Mouse (Mus musculus) kidney, embryonic 14.5 days (tissue): Measurements from ENCODE around the gene Cd2. TPM values are rescaled to one million over a fixed set of nuclear protein-coding genes. Genes with fewer than 3 reads are reported as not detected.

ENCODE experiments used
- ATAC-seq: fragments of 200-750 bp; cut with Nextera tagmentation; 2 replicates; pipeline ENCODE4 v1.8.0; 2017; ENCODE audit warnings: moderate number of reproducible peaks, mild to moderate bottlenecking, moderate TSS enrichment, moderate library complexity; ENCODE audit not compliant: low FRiP score, low TSS enrichment
- H3K27ac ChIP-seq: fragments of 300-500 bp; sonication (generic); 2 replicates; pipeline ENCODE4 v1.5.1; 2014; ENCODE audit warnings: low read depth, mild to moderate bottlenecking, low read length, moderate library complexity, mixed read lengths
- H3K27me3 ChIP-seq: fragments of 300-500 bp; sonication (generic); 2 replicates; pipeline ENCODE4 v1.6.1; 2014; ENCODE audit warnings: mild to moderate bottlenecking, low read length; ENCODE audit not compliant: control insufficient read depth, insufficient read depth
- H3K36me3 ChIP-seq: fragments of 300-500 bp; sonication (generic); 2 replicates; pipeline ENCODE4 v1.6.1; 2014; ENCODE audit warnings: low read length, mixed read lengths; ENCODE audit not compliant: control insufficient read depth, insufficient read depth
- H3K4me1 ChIP-seq: fragments of 300-500 bp; sonication (generic); 2 replicates; pipeline ENCODE4 v1.6.1; 2014; ENCODE audit warnings: low read length, mixed read lengths; ENCODE audit not compliant: control insufficient read depth, insufficient read depth
- H3K4me2 ChIP-seq: fragments of 300-500 bp; sonication (generic); replicated peaks from 2 replicates; pipeline ENCODE4 v1.6.1; 2014; ENCODE audit warnings: low read depth, mild to moderate bottlenecking, low read length
- H3K4me3 ChIP-seq: fragments of 300-500 bp; sonication (generic); 2 replicates; pipeline ENCODE4 v1.5.1; 2014; ENCODE audit warnings: mild to moderate bottlenecking, low read length
- H3K9ac ChIP-seq: fragments of 300-500 bp; sonication (generic); 2 replicates; pipeline ENCODE4 v1.6.1; 2014; ENCODE audit warnings: low read depth, mild to moderate bottlenecking, low read length, moderate library complexity
- H3K9me3 ChIP-seq: fragments of 300-500 bp; sonication (generic); 2 replicates; pipeline ENCODE4 v1.6.1; 2016; ENCODE audit warnings: low read length; ENCODE audit not compliant: control insufficient read depth
- WGBS: fragments of 180-500 bp; shearing (Covaris S2); extraction: QIAGEN DNeasy Blood & Tissue Kit; methylation state at CpG from one replicate; pipeline ENCODE4 v1.1.7; 2014; 5-methylcytosine and 5-hydroxymethylcytosine counted together
- polyA plus RNA-seq: library from polyadenylated mRNA; unstranded; fragments of >200 nt; fragmentation: Nextera tagmentation; extraction: Ambion mirVana; gene quantifications from 2 replicates; pipeline ENCODE4 v1.2.1, GENCODE M21; 2014

Gene Cd2
- not detected in 2 replicates for polyA plus RNA-seq

DNA sequence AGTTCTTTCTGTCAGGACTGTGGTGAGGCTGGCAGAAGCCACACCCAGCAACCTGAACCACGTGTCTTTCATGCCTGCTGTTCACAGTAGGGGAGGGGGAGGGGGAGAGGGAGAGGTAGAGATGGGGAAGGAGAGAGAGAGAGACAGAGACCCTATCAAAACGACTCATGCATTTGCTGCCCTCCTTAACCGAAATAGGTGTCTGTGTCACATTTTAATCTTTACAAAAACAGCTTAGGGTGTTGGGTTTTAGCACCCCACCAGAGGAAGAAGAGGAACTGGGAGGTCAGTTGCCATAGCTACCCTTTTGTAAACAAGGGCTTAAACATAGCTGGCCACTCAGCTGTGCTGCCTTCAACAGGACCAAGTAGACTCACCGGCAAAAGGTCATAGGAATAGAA lies at the start of gene Cd2:
TSS of gene Cd2 (minus strand) at position 29 of the 401 bp plus-strand sequence.
- WGBS = 23% methylated on average over 4 of the region's 4 CpGs
- H3K9ac ChIP-seq = no peak within 1 kb of the TSS
- no peak within 1 kb of the TSS for H3K27ac ChIP-seq
- no peak for ATAC-seq
- no peaks in the 10 kb centered on the region for H3K9me3 ChIP-seq
- H3K4me2 ChIP-seq = no peak within 1 kb of the TSS
- no peak within 1 kb of the TSS for H3K4me3 ChIP-seq
- H3K36me3 ChIP-seq = no peaks in the 10 kb centered on the region
- no peaks in the 10 kb centered on the region for H3K4me1 ChIP-seq
- H3K27me3 ChIP-seq = no peaks in the 10 kb centered on the region

DNA sequence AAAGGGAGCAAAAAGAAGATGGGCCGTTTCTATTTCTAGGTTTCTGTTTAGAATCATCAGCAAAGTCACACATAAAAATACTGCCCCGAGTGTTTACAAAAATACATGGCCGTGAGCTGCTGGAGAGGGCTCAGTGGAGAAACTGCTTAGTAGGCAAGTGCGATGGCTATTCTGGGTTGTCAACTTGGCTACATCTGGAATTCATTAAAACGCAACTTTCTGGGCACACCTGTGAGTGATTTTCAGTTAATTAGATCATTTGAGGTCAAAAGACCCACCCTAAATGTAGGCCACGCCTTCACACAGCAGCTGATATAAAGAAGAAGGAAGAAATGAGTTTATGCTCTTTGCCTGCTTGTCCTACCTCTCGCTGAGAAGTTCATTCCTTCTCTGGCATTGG lies 40.9 kb upstream of the Cd2 start:
- no peak overlapping the region for H3K4me2 ChIP-seq
- 87% methylated on average over 7 of the region's 7 CpGs for WGBS
- no peak for ATAC-seq

DNA sequence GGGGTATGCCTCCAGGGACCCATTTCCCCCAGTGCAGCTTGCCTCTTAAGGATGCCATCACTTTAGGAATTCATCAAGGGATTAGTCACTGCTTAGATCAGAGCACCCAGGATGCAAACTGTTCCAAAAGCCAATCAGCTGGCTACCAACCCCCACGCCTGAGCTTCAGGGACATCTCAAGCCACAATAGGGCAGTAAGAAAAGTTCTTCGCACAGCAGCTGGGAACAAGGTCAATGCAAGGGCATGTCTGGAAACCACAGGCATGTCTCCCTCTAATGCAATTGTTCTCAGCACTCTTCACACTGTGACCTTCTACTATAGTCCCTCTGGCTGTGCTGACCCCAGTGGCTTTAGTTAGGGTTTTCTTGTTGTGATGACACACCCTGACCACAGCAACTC lies 39.5 kb upstream of the Cd2 start:
- Histone ChIP-seq H3K9ac (no peak overlapping the region), H3K4me1 (no peaks in the 10 kb centered on the region), H3K27me3 (no peaks in the 10 kb centered on the region), H3K4me3 (no peak overlapping the region), H3K27ac (no peak overlapping the region), H3K36me3 (no peaks in the 10 kb centered on the region), H3K4me2 (no peak overlapping the region), H3K9me3 (no peaks in the 10 kb centered on the region)
- 93% methylated on average over 2 of the region's 2 CpGs for WGBS
- no peak for ATAC-seq

More for the DNA sequence above, 40.9 kb upstream of the Cd2 start:
- Histone ChIP-seq H3K27ac (no peak overlapping the region), H3K9ac (no peak overlapping the region), H3K4me1 (no peaks in the 10 kb centered on the region), H3K36me3 (no peaks in the 10 kb centered on the region), H3K9me3 (no peaks in the 10 kb centered on the region), H3K27me3 (no peaks in the 10 kb centered on the region), H3K4me3 (no peak overlapping the region)

DNA sequence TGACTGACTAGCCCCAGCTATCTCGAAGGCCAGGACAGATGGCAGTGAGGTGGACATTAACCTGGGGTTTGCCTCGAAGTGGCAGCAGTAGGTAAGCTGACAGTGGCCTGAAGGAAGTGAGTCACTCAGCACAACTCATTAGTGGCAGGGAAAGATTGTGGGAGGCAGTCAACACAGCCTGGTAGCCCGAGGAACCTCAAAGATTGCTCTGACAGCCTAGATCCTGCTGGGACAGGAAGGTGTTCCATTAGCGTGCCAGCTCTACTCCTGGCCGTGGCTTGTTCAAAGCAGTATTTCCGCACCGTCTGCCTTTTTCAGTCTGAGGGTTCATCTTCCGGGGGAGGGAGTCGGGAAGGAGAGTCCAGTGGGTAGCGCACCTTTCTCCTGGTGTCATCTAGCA lies 34.7 kb upstream of the Cd2 start:
- Histone ChIP-seq H3K4me2 (no peak overlapping the region), H3K4me3 (no peak overlapping the region), H3K4me1 (no peaks in the 10 kb centered on the region), H3K27me3 (no peaks in the 10 kb centered on the region), H3K9ac (no peak overlapping the region), H3K9me3 (0 out of 2 replicates have a peak, but pooled peaks cover 5% of the 10 kb centered on the region), H3K27ac (no peak overlapping the region), H3K36me3 (no peaks in the 10 kb centered on the region)
- ATAC-seq = no peak
- 77% methylated on average over 10 of the region's 10 CpGs for WGBS

DNA sequence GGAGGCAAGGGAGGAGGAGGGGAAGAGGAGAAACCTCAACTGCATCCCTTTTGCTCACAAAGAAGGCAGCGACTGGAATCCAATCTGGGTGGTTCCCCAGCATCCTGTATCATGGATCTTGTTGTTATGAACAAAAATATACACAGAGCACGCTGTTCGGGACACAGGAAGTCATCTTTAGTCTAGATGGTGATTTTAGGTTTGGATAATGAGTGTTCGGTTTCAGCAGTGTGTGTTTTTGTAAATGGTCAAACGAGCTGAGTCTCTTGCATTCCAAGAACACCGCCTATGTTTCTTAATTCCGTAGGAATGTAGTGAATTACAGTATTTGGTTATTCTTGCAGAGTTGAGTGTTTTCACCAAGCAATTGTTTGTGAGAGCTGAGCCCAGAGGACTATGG lies 33.1 kb upstream of the Cd2 start:
- ATAC-seq = no peak
- Histone ChIP-seq H3K27ac (no peak overlapping the region), H3K27me3 (no peaks in the 10 kb centered on the region), H3K4me3 (no peak overlapping the region), H3K9me3 (0 out of 2 replicates have a peak, but pooled peaks cover 5% of the 10 kb centered on the region), H3K4me2 (no peak overlapping the region), H3K36me3 (no peaks in the 10 kb centered on the region), H3K4me1 (no peaks in the 10 kb centered on the region), H3K9ac (no peak overlapping the region)
- 57% methylated on average over 7 of the region's 7 CpGs for WGBS

DNA sequence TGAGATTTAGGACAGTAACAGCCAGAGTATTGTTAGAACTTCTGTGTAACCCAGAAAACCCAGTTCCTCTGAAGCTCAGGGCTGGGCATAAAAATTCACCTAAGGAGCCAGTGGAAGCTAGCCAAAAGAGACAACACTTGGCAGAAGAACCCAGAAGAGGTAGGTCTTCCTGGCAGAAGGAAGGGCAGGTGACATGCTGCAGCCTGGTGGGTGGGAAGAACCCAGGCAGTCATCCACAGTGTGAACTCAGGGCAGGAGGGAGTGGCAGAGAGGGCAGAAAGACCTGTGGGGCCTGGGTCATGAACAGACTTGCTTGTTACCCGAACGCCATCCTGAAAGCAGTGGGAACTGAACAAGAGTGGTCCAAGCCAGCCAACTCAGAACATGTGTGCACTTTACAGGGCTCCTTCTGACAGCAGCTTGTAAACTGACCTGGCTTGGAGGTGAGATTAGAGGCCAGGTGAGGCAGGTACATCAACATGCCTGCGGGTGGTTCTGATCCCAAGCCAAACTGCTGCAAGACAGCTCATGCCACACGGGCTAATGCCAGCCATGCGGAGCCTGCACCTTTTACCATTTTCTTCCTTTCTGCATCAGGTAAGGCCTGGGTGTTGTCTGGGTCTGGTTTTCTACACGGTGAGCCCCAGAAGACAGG lies 30.9 kb upstream of the Cd2 start:
- WGBS = 85% methylated on average over 6 of the region's 6 CpGs
- Histone ChIP-seq H3K36me3 (no peaks in the 10 kb centered on the region), H3K27ac (no peak overlapping the region), H3K27me3 (no peaks in the 10 kb centered on the region), H3K4me1 (no peaks in the 10 kb centered on the region), H3K9me3 (0 out of 2 replicates have a peak, but pooled peaks cover 5% of the 10 kb centered on the region), H3K4me2 (no peak overlapping the region), H3K9ac (no peak overlapping the region), H3K4me3 (no peak overlapping the region)
- ATAC-seq = no peak

DNA sequence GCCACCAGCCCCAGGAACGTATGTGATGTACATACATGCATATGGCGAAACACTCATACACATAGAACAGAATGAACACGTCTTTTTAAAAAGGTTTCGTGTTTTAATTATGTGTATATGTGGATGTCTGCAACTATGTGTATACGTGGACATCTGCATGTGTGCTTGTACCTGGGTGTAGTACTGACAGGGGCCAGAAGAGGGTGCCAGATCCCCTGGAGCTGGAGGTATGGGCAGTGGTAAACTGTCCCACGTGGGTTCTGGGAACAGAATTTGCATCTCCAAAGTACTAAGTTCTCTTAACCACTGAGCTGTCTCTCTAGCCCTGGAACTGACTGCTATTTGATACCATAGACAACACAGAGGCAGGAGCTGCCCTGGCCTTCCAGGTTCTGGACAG lies 30.4 kb upstream of the Cd2 start:
- no peak for ATAC-seq
- H3K4me3 ChIP-seq = no peak overlapping the region
- no peak overlapping the region for H3K27ac ChIP-seq
- H3K4me2 ChIP-seq = no peak overlapping the region
- H3K27me3 ChIP-seq = no peaks in the 10 kb centered on the region
- 67% methylated on average over 6 of the region's 6 CpGs for WGBS
- no peak overlapping the region for H3K9ac ChIP-seq
- 0 out of 2 replicates have a peak, but pooled peaks cover 5% of the 10 kb centered on the region for H3K9me3 ChIP-seq
- no peaks in the 10 kb centered on the region for H3K36me3 ChIP-seq
- H3K4me1 ChIP-seq = no peaks in the 10 kb centered on the region

DNA sequence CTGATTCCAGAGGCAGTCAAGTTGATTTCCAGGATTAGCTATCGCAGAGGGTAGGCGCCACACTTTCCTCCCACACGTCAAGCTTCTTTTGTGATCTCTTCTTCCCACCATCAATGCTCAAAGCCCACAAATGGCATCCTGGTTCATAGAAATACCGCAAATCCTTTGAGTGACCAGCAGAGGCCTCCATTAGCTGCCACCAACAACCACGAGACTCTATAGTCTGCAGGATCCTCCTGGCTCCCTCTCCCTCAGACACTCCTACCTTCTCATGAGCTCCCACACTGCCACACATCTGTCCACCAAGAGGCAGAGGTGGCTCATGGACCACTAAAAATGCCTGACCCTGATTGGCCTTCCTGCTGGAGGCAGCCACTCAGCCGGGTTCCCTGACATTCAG lies 27.2 kb upstream of the Cd2 start:
- WGBS = 63% methylated on average over 6 of the region's 6 CpGs
- Histone ChIP-seq H3K36me3 (no peaks in the 10 kb centered on the region), H3K9me3 (0 out of 2 replicates have a peak, but pooled peaks cover 5% of the 10 kb centered on the region), H3K27me3 (no peaks in the 10 kb centered on the region), H3K4me3 (no peak overlapping the region), H3K4me1 (0 out of 2 replicates have a peak, but pooled peaks cover 4% of the 10 kb centered on the region), H3K9ac (no peak overlapping the region), H3K27ac (no peak overlapping the region), H3K4me2 (no peak overlapping the region)
- no peak for ATAC-seq

DNA sequence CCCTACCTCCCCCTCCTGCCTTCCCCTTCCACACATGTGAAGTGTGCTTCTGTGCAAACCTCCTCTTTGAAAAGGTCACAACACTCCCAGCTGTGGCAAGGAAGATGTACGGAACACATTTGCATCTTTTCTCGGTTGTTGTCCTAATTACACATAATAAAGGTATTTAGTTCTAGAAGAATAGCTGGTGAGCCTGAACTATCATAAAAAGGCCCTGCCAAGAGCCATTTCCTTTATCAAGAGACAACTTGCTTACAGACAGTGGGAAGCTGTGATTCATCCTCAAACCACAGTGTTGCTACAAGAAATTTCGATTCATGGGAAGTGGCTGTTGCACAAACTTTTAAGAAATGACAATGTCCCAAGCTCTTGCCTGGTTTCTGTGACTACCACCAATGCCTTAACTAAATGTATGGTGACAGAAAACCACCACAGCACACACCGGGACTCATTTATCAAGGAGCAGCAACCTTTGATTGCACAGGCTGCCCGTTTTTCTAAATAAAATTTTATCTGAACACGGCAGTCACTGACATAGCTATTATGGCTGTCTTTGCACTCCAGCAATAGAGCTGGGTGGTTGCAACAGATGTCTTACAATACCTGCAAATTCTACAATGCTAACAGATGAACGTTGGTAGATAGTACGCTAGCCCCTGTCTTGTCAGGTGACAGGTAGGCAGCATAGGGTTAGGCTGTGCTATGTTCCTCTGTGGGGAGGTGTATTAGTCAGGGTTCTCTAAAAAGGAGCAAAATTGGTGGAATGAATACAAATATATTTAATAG lies 25.7 kb upstream of the Cd2 start:
- no peak overlapping the region for H3K4me3 ChIP-seq
- H3K27me3 ChIP-seq = no peaks in the 10 kb centered on the region
- no peak overlapping the region for H3K9ac ChIP-seq
- 0 out of 2 replicates have a peak, but pooled peaks cover 4% of the 10 kb centered on the region for H3K4me1 ChIP-seq
- H3K9me3 ChIP-seq = 0 out of 2 replicates have a peak, but pooled peaks cover 5% of the 10 kb centered on the region
- H3K4me2 ChIP-seq = no peak overlapping the region
- no peak for ATAC-seq
- no peaks in the 10 kb centered on the region for H3K36me3 ChIP-seq
- H3K27ac ChIP-seq = no peak overlapping the region
- WGBS = 77% methylated on average over 8 of the region's 8 CpGs
